Mouse (Mus musculus) testis, postnatal 14 days (tissue): ENCODE results near the gene Rgs9.
"Not testable (repeated sequence)": the region's sequence is repeated elsewhere in the genome, so short reads cannot be mapped to it uniquely, and the experiment has no call there.

Experiments
- DNase-seq: peaks from one replicate; pipeline ENCODE4 v3.0.0; 2021; ENCODE audit warnings: low spot score

Gene Rgs9

DNA sequence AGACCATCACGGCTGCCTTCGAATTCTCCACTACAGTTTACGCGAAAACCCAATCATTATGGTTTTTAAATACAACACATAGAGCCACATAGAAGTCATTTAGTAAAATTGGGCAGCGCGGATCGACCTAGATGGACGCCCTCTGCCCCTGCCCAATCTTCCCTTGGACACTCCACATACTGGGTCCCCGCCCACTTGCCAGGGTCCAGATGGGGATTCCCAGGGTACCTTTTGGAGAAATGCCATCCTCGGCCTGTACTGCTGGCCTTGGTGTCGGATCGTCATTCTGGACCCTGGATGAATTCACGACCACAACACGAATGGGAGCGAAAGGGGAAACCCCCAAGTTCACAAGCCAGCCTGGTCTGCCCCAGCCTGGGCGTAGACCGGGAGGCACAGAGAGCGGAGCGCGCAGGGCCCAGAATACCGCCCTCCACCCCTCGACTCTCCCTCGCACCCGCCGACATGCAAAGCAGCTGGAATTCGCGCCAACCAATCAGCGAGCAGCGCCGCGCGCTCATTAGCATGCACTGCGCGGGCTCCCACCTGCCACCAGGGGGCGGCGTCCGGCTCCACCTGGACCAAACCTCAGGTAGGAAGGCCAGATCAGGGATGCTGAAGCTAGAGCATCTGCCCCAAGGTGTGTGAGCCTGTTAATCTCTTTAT, at the start of gene Rgs9:
Rgs9 (minus strand) TSS at position 420 of the 666 bp plus-strand sequence.
- DNase-seq: peak; percentile 89

DNA sequence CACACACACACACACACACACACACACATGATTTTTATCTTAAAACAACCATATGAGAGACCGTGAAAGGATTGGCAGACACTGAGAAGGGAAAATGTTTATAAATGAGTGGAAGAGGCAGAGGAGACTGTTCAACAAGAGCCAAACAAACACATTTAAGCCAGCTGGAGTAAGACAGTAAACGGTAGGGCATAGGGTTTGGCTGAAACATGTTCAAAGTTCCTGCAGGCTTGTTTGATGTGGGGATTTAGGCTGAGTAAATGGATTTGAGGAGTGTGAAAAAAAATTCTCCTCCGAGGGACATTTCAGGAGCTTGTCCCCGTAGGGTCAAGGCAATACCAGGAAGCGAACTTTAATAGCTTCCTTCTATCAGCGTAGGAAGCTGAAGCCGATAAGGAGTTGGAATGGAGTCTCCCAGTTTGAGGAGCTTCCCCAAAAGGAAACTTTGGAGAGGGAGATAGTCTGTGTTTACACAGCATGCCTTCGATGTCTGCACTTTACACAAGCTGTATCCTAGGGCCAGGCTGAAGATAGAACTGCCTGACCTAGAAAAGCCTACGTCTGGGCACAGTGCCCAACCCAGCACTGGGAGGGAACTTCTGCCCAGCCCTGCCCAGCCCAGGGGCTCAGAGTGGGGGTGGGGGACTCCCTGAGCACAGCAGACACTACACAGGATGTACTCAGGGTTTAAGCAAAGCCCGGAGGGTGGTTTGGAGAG, 49.5 kb upstream of the Rgs9 start:
- peak; percentile 84 for DNase-seq

DNA sequence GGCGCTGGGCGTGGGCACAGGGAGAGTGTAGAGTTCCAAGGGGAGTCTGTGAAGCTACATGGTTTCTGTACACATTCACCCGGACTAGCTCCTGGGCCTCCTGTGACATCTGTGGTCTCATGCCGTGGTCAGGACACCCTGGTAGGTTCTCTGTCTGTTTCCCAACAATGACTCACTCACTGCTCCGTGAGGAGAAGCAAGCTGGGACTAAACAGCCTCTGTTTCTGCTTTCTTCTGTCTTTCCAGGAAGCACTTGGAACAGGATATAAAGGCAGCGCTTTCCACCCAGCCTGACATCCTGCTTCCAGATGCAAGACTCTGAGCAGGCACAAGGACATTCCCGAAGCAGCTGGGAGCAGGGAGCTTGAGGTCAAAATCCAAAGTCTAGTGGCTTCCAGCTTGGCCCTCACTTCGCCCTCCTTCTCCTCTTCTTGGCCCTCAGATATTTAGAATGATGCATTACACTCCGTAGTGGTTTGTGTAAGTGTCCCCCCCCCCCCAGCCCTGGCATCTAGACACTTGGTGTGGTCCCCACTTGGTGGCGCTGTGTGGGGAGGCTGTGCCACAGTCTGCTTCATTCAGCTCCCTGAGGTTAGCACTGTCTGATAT, 46.2 kb upstream of the Rgs9 start:
- no peak for DNase-seq

DNA sequence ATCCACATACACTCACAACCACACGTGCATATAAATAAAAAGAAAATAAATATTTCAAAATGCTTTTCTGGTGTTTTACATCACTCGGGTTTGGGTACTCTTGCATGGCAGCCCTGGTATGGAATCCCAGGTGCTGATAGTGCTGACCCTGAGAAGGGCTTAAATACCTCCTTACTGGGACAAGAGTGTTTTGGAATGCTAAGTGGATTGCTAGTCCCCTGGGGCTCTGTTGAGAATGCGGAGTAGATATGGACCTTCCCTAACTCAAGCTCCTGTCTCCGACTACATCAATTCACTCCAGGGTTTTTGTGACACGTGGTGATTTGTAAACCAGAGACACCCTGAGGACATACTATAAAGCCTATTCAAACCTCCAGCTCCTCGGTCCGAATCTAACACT, 45.6 kb upstream of the Rgs9 start:
- DNase-seq: no peak

DNA sequence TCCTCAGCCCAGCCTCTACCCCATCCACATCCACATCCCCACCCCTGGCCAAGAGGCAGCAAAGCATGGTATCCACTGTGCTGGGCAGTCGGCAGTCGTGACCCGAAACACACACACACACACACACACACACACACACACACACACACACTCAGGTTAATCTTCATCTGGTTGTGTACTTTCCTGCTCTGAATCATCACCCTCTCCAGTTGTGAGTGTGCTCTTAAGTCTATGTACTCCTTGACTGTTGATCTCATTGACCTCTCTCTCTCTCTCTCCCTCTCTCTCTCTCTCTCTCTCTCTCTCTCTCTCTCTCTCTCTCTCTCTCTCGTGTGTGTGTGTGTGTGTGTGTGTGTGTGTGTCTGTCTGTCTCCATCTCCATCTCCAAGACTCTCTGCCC, 44.7 kb upstream of the Rgs9 start:
- DNase-seq: not testable (repeated sequence)

DNA sequence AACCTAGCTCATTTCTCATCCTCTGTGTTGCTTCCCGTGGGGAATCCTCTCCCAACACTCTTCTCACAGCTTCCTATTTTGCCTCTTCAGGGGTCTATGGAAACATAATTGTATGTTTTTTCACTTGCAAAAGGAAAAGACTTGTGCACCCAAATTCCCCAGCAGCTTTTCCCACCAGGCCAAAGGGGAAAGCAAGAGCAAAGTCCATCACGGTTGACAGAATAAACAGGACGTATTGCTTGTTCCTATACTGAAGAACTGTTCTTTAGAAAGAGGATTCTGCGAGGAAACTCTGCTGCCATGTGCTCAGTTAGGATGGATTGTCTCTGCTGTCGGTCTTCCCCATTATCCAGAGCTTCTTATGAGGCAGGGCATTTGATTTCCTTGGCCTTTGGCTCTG, 42.6 kb upstream of the Rgs9 start:
- no peak for DNase-seq

DNA sequence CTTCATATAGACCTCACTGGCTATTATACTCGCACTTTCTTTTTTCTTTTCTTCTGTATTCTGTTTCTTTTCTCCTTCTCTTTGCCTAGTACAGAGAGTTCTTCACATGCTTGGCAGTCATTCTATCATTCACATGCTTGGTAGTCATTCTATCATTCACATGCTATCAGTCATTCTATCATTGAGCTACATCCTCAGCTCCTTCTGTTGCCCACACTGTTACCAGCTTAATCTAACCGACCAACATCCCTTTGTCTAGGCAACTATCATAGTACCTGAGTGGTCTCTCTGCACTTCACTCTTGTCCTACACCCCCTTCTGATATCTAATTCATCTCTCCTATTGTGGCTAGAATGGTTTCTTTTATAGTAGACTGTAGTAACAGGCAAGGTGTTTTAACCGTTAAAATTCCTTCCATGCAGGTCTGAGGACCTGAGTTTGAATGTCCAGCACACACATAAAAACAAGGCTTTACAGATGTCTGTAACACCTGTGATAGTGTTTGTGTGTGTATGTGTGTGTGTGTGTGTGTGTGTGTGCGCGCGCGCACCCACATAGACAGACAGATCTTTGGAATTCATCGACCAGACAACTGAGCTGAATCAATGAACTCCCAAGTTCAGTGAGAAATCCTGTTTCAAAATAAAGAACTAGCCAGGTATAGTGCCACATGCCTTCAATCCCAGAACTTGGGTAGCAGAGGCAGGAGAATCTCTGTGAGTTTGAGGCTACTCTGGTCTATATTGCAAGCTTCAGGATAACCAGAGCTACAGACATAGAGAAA, 41.4 kb upstream of the Rgs9 start:
- DNase-seq: no peak

DNA sequence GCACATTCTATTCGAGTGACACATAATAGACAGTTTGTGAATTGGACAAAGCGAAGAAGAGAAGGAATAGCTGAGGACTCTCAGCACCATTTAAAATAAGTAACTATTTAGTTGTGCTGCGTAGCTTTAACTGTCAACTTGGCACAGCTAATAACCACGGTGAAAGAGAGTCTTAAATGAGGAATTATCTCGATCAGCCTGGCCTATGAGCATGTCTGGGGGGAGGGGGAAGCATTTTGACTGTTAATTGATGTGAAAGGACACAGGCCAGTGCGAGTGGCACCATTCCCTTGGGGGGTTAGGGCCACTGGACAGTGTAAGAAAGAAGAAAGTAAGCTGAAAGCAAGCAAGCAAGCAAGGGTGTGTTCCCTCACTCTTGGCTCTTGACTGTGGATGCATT, 38.0 kb upstream of the Rgs9 start:
- no peak for DNase-seq

DNA sequence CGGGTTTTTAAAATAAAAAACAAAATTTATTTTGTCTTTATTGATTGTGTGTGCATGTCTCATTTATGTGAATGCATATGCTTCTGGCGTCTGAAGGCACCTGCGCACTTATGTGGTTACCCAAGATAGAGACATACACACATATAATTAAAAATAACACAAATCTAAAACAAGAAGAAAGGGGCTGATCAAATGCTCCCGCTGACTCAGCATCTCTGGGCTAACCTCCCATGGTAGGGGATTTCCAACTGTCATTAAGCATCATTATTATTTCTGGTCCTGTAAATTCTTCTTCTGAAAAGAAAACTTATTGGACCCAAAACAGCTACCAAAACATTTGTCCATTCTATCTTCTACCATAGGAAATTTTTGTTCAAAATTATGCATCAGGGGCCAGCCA, 36.8 kb upstream of the Rgs9 start:
- no peak for DNase-seq

DNA sequence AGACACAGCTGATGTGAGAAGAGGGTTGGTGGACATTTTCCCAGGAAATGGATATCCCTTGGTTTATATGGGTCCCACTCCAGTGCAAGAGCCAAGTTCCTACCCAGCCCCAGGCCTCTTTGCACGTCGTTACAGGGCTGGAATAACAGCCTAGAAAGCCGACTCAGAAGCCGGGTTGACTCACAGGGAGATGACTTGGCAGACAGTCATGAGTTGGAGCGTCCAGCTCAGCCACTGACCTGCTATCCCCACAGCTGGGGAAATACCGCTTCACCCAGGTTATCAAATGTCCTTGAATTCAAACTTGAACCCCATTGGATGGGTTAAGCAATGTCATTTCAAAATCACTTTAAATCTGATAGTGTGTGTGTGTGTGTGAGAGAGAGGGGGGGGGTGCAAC, 34.8 kb upstream of the Rgs9 start:
- no peak for DNase-seq

DNA sequence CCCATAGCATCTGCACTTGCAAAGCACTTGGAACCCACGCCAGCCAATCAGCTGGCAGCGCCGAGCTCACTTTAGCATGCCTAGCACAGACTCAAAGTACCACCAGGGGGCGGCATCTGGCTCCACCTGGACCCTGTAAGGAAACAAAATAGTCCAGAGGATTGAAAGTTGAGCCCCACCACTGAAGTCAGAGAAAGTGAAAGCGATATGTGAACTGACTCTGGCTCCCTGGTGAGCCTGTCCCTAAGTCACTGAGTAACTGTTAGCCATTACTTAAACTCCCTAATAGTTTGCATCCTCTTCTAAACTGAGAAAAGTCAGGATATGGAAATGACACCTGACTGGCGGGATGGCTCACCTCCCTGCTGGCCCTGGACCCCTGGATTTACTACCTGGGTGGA, 33.5 kb upstream of the Rgs9 start:
- peak; percentile 81 for DNase-seq

DNA sequence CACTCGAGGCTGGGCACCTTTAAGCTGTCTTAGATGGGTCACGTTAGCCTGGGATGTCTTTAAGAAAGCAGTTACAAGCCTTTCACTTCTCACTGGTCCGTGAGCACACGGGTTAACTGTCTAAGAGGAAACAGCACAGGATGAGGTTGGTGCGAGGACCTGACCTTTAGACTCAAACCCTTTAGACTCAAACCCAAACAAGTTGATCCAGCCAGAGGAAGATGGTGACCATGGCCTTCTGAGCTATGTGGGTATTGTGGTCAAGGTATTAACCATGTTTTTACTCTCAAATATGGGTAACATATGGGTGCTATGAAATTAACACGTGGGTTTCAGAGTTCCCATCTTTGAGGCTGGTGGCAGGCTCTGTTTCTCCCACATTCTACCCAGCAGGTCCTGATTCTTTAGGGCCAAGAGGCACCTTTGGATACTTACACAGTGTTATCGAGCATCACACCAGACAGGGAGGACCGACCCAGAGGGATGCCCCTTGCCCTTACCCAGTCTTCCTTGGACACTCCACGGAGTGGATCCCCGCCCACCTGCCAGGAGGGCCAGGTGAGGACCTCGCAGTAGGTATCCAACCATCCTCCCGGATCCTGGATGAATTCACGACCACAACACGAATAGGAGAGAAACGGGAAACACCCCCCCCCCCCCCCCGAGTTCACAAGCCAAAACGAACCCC, 32.9 kb upstream of the Rgs9 start:
- no peak for DNase-seq

DNA sequence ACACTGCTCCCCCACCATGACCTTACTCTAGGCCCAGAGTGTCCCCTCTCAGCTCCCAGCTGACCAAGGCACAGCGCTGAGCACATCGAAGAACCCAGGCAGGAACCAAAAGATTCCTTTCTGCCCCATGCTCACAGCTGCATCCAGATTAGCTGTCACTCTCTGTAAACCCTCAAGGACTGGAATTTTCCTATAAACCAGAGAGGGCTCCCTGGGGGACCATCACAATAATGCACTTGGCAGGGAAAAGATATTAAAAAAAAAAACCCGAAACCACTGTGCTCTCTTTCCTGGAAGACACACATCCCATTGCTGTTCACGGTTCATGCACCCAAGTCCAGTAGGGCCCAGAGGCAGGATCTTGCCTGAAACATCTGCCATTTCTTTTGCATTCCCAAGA, 31.4 kb upstream of the Rgs9 start:
- no peak for DNase-seq

DNA sequence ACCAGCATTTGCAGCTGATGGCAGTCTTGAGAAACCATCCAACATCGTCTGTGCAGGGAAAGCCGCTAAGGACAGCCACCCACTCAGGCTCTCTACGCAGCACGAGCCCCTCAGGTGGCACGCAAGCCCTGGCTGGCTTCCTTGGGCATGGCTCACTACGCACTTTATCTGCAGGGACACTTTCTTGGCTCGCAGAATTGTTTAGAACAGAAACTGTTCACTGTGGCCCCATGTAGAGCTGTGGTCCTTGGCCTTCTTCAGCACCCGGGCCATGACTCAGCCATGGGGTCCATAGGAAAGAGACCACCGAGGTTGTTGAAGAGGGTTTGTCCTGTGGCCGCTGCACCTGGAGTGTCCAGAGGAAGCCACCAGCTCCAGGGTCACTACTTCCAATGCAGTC, 30.0 kb upstream of the Rgs9 start:
- no peak for DNase-seq

DNA sequence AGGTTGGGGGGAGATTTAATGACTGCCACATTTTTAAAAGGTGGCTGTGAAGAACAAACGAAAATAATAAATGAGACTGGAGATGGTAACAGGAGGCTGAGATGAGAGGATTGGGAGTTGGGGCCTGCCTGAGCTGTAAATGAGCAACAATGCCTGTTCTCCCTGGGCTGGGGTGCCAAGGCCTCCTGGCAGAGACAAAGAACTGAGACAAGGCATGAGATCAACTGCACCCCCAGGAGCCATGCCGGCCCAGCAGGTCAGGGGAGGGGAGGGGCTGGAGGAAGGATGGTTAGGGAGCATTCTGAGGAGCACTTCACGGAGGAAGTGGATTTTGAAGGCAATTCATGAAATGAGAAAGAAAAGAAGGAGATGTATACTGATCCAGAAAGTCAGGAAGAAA, 29.5 kb upstream of the Rgs9 start:
- no peak for DNase-seq

DNA sequence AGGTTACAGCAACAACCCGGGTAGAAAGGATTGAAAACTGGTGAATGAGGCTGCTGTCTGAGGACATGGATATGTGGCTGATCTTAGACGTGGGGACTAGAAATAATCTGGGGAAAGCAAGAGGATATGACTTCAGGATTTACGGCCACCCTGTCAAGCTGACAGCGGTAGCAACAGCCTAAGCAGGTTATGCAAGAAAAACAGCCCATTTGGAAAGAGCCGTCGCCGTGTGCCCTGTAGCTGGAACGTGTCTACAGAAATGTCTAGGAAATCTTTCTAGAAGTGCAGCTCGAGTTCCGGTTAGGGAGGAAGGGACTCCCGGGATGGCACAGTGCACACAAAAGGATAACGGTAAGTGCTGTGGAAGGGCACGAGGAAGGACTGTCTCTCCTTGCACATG, 28.3 kb upstream of the Rgs9 start:
- DNase-seq: no peak

DNA sequence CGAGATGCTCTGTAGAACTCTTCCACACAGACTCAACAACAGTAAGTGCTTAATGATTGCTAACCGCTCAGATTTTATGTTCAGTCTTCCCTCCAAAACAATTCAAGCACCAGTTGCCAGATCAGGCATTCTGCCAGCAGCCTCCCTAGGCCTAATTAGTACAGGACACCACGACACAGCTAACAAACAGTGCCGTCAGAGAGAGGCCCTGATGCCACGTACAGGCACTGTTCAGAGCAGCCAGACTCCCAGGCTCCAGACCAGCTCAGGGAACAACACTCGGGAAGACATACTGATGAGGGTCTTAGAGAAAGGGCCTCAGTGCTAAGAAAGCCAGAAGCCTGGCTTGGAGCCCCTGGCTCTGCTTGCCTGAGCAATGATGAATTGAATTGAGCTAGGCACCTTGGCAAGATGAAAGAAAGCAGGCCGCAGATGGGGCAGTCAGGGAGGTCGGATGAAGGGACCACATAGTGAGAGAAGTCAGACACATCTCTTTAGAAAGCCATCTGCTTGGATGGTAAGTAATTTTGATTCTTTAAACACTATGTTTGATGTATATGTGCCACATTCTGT, 22.5 kb upstream of the Rgs9 start:
- no peak for DNase-seq

DNA sequence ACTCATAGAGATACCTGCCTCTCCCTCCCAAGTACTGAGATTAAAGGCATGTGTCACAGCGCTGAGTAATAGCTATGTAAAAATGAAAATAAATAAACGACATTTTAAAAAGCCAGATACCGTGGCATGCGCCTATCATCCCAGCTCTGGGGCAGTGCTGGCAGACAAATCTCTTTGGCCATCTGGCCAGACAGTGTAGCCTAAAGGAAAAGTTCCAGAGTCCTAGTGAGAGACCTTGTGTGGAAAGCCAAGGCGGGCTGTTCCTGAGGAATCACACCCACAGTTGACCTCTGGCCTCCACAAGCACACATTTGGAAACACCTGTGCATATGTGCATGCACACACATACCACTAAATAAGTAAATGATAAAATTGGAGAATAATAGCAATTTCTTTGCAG, 22.0 kb upstream of the Rgs9 start:
- DNase-seq: no peak

DNA sequence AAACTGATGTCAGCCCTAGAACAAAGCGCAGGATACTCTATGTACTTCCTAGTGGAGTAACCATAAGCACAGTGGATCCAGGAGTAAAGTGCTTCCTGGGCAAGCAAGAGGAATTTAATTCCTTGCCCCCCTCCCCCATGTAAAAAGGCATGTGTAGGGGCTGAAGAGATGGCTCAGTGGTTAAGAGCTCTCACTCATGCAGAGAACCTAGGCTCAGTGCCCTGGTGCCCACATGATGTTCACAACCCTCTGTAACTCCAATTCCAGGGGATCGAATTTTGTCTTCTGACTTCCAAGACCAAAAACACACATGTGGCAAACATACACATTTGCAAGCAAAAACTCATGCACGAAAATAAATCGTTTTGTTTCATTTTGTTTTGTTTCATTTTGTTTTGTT, 21.5 kb upstream of the Rgs9 start:
- DNase-seq: no peak

DNA sequence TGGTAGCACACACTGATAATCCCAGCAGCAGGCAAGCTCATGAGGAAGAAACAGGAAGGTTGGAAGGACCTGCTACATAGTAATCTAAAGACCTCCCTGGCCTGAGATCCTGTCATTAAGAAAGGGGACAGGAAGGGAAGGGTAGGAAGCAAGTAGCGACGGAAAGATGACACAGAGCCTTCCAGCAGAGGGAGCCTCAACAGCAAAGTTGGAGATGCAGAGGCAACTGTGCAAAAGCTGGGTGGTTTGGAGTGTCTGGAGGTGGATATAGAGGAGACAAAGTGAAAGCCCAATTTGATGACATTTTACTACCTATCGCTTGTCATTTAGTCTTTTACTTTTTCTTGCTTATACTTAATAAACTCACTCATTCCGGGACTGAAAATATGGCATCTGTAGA, 19.0 kb upstream of the Rgs9 start:
- DNase-seq: no peak

DNA sequence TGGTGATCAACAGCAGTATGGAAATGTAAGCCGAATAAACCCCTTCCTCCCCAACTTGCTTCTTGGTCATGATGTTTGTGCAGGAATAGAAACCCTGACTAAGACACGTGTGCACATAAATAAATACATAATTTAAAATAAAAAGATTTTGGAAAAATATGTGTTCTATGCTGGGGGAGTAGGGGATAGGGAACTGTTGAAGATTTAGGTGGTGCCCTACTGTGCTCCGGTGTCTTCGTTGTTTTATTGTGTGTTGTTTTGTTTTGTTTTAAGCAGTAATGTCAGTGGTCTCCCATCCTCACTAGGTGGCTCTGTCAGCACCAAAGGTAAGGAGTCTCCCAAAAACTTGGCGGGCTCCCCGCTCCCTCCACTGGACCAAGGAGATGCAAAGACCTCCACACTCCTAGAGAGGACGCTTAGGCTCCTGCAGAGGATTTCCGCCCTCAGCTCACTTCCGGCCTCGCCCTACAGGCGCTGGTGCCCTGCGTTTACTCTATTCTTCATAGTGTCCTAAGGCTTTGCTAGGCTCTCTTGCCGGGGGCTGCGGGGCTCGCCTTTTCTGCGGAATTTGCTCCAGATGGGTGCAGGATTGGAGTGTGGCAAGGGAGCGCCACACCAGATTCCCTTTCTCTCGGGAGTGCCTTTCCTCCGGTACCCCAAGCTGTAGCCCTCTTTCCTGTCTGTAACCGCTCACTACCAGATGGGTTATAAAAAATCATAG, 14.1 kb upstream of the Rgs9 start:
- DNase-seq: peak; percentile 49
